Mouse (Mus musculus): ENCODE results near the gene Zfp28.
"Not testable (repeated sequence)": the region's sequence is repeated elsewhere in the genome, so short reads cannot be mapped to it uniquely, and the experiment has no call there.

Zfp28 gene

DNA sequence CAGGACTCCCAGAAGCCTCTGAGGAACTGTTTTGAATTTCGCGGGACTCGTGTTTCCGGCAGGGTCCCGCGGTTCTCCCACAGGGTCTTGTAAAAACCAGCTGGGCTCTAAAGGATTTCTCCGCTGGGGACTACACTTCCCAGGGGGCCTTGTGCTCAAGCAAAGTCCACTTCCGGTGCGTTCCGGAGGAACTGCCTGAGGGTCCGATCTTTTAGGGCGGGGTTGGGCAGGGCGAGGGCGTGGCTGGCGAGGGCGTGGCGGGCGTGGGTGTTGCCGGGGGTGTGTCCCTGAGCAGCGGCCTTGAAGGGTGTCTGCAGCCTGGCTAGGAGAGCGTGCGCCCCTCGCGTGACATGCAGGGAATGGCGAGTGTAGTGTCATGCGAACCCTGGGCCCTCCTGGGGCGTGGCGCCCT lies at the start of gene Zfp28:
Gene Zfp28, plus strand, starts transcription at position 252 of the 412 bp plus-strand sequence.
- DNase-seq (ENCODE audit: low spot score): peak; percentile 96

DNA sequence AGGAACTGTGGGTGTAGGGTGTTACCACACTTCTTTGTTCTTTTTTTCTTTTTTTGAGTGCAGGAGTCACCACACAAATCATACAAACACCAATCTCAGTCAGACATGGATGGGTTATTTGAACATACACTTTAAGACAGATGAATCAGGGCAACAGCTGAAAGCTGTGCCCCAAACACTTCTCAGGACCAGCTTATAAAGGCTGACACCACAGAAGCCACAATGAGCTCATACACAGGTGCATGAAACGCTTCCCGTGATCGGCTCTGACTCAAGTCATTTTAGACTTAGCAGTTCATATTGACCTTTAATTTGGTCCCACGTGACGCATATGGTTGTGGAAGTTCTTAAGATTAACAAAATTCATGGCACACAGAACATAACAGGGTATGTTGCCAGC lies 43.2 kb upstream of the Zfp28 start:
- DNase-seq (ENCODE audit: low spot score): no peak

DNA sequence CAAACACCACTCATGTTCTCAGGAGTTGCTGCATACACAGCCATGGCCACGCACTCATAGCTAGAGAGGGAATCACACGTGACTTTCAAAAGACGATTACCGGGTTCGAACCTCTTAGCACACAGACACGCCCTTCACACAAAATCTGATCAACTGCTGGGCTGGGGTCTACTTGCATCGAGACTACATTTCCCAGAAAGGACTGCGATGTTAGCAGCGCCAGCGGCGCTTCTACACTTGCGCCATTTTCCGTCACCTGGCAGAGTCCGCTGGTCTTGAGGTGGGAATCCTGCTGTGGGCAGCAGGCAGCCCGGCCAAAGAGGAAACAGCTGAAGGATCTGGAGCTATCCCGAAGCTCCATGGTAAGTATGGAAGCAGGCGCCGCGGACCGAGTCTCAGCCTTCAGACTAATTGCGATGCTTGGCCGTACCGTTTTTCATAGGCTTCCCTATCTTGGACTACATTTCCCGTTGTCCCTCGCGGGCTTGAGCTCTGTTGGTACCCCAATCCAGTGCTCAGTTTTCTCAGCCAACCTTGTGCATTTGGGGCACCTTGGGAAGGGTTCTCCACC lies 39.5 kb upstream of the Zfp28 start, which contains the start of gene Gm3854:
Gene Gm3854, plus strand, starts transcription at position 259 of the 571 bp plus-strand sequence.
- DNase-seq (ENCODE audit: low spot score): peak; percentile 59

DNA sequence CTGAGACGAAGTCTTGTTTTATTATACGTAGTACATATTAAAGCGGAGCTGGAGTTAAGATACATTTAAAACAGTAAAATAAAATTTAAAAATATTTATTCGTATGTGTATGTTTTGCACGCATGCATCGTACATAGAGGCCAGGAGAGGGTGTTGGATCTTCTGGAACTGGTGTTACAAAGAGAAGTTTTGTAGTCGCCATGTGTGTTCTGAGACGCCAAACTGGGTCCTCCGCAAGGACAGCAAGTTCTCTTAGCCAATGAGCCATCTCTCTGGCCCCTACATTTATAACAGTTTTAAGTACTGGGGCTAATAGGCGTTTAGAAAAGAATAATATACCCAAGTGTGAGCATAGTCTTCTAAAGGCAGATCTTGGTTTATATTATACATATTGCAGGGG lies 39.0 kb upstream of the Zfp28 start:
- DNase-seq (ENCODE audit: low spot score): no peak

DNA sequence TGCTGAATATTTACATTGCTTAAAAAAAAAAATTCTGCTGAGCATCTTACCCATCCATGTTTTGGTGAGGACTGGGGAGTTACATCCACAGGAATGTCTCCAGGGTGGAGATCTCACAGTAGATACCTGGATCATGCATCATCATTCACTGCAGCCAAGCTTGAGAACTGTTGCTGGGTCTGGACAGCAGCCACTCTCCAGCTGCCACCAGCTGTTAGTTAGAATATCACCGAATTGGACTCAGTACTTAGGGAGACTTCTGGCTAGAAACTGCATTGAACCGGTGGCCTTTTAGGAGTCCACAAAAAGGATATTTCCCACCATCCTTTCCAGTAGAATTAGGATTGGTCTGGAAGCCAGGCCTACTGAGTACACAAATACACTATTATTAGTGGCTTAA lies 25.0 kb upstream of the Zfp28 start:
- DNase-seq (ENCODE audit: low spot score): no peak

DNA sequence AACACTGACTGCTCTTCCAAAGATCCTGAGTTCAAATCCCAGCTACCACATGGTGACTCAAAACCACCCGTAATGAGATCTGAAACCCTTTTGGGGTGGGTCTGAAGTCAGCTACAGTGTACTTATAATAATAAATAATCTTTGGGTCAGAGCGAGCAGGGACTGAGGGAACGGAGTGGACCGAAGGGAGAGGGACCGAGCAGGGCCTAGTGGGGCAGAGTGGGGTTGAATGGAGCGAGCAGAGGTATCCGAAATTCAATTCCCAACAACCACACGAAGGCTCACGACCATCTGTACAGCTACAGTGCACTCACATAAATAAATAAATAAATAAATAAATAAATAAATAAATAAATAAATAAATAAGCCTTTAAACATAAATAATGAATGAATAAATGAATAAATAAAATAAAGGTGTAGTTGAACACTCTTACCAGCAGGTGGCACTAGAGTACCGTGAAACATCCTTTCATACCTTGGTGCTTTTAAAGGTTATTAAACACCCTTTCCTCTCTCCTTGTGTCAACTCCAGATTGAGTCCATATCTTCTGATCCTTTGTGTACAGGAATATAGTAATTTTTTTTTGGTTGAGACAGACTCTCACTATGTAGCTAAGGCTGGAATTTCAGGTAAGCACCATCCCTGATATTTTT lies 24.0 kb upstream of the Zfp28 start:
- no peak for DNase-seq (ENCODE audit: low spot score)

DNA sequence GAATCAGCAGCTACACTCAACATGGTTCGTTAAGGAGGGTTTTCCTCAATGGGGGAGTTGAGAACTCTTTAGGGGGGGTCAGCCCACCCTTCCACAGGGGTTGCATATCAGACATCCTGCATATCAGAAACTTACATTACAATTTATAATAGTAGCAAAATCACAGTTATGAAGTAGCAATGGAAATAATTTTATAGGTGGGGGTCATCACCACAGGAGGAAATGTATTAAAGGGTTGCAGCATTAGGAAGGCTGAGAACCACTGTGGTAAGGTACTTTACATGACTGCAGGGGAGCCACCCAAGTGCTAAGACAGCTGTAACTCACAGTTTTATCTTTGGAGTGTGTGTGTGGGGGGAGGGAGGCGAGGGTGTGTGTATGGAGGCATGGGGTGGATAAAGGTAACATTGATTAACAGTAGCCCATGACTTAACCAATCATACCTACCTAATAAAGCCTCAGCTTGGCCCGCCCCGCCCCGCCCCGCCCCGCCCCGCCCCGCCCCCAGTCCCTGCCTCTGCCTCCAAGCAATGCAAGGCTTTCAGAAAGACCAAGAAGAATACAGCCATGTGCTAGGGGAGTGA lies 22.5 kb upstream of the Zfp28 start:
- no peak for DNase-seq (ENCODE audit: low spot score)

DNA sequence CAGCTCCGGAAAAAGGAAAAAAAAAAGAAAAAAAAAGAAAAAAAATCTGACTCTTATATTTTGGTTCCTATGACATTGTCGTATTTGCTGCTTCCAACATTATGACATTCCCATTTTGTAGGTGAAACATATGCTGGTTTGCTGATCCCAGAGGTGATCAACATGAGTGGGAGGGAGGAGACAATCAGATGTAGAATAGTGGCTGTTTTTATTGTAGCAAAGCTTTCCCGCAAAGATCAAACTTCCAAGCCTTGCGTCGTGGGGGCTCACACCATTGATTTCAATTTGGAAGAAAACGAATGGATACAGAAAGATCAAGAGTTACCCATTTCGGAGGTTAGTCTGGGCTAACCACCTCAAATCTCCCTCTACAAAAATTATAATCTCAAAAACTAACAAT lies 21.3 kb upstream of the Zfp28 start:
- no peak for DNase-seq (ENCODE audit: low spot score)

DNA sequence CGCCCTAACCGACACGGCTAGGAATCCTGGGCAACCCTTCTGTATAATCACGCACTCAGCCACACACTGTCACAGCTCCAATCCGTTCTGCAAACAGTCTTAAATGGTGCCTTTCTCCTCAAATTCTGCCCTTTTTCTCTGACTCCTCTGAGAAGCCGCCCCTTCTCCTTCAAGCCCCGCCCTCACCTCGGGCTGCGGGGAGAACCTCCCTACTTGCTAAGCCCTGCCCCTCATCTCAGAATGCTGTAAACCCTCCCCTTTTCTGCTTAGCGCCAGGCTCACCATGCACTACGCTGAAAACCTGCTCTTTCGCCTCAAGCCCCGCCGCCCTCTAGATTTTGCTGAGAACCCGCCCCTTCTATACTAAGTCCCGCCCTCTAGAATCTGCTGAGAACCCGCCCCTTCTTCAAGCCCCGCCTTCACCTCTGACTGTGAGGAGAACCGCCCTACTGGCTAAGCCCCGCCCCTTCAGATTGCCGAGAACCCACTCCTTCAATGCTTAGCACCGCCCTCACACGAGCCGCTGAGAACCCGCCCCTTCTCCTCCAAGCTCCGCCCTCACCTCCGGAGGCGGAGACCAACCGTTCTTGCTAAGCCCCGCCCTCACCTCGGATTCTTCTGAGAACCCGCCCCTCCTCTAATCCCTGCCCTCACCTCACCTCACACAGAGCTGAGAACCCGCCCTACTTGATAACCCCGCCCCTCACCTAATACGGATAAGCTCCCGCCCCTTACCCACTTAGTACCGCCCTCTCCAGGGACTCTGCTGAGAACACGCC lies 20.6 kb upstream of the Zfp28 start:
- DNase-seq (ENCODE audit: low spot score): peak; percentile 99

DNA sequence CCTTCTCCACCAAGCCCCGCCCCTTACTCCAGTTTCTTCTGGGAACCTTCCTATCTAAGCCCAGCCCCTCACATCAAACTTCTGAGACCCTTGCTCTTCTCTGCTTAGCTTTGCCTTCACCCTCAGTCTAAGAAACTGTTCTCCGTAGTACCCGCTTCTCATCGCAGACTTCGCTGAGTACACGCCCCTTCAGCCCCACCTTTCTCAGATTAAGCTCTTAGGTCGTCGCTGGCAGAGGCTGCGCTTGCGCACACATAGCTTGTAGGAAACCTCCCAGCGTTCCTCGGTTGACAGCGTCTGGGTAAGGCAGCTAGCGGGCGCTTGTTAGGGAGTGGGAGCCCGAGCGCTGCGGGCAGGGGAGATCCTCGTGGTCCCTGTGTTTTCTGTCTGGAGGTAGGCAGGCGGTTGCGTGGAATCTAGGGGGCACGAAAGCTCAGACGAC lies 20.0 kb upstream of the Zfp28 start, which contains the start of gene Zfp78:
Gene Zfp78, plus strand, starts transcription at position 234 of the 442 bp plus-strand sequence.
- no peak for DNase-seq (ENCODE audit: low spot score)

DNA sequence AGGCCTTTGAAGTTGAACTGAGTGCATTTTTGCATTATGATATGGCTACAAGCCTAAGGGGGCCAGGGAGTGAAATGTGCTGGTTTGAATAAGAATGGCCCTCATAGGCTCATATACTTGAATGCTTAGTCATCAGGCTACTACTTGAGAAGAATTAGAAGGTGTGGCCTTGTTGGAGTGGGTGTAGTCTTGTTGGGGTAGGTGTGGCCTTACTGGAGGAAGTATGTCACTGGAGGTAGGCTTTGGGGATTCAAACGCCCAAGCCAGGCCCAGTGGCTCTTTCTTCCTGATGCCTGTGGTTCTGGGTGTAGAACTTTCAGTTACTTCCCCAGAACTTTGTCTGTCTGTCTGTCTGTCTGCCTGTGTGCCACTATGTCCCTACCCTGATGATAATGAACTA lies 18.3 kb upstream of the Zfp28 start:
- DNase-seq (ENCODE audit: low spot score): no peak

DNA sequence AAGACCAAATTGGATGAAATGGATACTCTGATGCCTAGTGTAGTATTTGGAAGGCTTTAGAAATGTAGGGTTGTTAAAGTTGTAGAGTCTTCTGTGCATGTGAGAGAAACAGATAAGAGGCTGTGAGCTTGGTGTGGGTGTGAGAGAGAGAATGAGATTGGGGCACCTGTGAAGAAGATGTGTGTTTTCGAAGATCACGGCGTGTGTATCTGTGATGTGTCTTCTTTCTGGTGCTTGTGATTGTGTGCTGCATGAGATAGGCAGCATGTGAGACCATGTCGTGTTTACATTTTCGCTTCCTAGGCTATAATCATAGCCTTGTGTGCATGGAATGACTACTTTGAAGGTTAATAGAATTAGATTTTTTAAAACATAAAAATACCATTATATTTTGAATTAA lies 15.9 kb upstream of the Zfp28 start:
- DNase-seq (ENCODE audit: low spot score): no peak

DNA sequence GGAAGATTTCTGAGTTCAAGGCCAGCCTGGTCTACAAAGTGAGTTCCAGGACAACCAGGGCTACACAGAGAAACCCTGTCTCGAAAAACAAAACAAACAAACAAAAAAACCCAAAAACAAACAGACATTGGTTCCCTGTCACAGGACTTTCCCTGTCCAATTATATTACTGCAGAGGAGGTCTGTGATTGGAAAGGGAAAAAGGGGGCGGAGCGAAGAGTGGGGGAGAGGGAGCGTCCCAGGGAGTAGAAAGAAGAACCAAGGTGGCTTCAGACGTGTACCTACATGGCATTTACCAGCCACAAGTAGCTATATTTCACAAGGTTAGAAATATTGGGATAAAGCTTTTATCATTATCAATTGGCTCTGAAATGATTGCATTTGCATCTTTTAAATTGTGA lies 14.9 kb upstream of the Zfp28 start:
- DNase-seq (ENCODE audit: low spot score): not testable (repeated sequence)

DNA sequence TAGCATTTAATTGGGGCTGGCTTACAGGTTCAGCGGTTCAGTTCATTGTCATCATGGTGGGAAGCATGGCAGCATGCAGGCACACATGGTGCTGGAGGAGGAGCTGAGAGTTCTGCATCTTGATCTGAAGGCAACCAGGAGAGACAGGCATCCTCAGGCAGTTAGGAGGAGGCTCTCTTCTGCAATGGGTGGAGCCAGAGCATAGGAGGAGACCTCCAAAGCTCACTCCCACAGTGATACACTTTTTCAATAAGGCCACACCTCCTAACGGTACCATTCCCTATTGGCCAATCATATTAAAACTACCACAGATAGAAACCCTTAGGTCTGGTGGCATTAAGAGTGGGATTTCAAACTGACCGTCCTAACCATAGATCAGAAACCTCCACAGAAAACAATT lies 13.6 kb upstream of the Zfp28 start:
- no peak for DNase-seq (ENCODE audit: low spot score)

DNA sequence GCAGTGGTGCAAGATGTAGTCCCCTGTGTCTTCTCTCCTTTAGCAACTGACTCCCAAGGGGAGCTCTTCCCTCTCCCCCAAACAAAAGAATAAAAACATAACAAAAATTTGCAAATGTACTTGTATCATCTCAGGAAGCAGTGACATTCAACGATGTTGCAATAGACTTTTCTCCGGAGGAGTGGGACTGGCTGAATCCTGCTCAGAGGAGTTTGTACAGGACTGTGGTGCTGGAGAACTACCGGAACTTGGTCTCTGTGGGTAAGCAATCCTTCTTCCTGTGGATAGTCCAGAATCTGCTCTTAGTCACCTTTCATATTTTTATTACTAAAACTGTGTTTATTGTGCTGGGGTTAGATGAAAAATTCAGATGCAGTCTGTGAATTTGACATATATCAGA lies 10.1 kb upstream of the Zfp28 start:
- DNase-seq (ENCODE audit: low spot score): no peak

DNA sequence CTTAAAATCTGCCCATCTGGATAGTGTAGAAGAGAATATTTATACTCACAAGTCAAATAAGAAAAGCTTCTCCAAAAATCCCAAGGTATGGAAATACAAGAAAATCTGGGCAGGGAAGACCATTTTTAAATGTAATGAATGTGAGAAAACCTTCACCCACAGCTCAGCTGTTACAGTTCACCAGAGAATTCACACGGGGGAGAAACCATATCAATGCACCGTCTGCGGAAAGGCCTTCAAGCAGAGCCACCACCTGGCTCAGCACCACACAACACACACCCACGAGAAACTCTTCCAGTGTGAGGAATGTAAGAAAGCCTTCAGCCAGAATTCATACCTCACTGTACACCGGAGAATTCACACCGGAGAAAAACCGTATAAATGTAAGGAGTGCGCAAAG lies 4.7 kb upstream of the Zfp28 start:
- DNase-seq (ENCODE audit: low spot score): no peak

DNA sequence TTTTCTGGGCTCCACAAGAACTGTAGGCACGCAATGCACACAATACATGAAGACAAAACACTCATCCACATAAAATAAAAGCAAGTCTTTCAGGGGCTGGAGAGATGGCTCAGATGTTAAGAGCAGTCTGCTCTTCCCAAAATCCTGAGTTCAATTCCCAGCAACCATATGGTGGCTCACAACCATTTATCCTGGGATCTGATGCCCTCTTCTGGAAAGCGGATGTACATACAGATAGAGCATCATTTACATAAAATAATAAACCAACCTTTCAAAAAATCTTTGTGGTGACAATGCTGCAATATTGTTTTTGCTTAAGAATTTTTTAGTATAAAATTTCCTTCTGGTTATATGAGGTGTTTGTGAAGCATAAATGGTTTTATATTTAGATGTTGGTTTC lies 1.7 kb upstream of the Zfp28 start:
- DNase-seq (ENCODE audit: low spot score): no peak

DNA sequence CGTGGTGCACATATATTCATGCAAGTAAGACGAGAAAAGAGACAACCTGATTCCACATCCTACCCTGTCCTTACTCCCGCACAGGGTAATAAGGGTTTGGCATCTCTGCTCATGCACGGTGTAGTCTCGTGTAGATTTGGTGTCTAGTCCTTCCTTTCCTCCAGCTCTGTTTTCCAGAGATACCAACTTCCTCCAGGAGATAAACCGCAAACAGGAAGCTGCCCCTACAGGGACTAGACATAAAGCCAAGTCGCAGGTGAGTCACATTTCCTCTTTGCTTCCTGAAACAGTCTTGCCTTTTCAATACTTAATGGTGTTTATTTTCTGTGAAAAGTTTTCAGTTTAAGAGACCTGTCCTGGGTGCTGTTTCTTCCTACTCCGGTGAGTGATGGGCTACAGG lies 916 bp downstream of the Zfp28 start:
- no peak for DNase-seq (ENCODE audit: low spot score)

DNA sequence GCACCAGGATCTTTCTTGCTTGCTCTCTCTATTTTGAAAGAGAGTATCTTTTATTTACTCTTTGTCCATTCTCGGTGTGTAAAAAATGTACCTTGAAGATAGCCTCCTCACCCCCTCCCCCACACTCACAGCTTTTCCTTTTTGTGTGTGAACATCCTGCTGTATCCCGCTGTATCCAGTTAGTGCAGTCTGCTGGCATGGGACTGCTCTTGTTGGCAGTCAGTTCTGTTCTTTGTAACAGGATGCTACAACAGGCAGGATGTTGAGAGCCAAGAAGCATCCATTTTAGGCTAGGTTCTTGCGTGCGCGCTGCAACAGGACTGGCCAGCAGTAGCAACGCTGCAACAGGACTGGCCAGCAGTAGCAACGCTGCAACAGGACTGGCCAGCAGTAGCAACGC lies 3.9 kb downstream of the Zfp28 start:
- no peak for DNase-seq (ENCODE audit: low spot score)

DNA sequence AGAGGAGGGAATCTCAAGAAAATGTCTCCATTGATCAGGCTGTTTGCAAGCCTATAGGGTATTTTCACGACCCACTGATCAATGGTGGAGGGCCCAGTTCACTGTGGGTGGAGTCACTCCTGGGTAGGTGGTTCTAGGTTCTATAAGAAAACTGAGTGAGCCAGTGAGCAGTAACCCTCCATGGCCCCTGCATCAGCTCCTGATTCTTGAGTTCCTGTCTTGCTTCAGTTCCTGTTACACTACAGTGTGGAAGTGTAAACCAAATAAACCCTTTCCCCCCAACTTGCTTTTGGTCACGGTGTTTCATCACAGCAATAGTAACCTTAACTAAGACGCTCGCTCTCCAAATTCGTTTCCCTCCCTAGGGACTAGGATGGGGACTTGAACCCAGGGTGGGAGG lies 5.9 kb downstream of the Zfp28 start:
- no peak for DNase-seq (ENCODE audit: low spot score)

DNA sequence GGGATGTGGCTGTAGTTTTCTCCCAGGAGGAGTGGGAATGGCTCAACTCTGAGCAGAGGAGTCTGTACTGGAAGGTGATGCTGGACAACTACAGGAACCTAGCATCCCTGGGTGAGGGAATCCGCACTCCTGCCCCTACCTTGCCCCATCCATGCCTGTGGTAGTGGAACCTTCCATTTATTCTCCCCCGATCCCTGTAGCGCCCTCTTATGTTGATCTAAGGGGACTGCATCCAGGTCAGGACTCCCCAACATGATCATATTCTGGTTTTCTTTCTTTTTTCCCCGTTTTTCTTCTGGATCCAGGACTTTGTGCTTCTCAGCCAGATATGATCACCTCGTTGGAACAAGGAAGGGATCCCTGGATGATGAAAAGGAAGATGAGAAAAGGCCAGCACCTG lies 6.4 kb downstream of the Zfp28 start:
- DNase-seq (ENCODE audit: low spot score): no peak

DNA sequence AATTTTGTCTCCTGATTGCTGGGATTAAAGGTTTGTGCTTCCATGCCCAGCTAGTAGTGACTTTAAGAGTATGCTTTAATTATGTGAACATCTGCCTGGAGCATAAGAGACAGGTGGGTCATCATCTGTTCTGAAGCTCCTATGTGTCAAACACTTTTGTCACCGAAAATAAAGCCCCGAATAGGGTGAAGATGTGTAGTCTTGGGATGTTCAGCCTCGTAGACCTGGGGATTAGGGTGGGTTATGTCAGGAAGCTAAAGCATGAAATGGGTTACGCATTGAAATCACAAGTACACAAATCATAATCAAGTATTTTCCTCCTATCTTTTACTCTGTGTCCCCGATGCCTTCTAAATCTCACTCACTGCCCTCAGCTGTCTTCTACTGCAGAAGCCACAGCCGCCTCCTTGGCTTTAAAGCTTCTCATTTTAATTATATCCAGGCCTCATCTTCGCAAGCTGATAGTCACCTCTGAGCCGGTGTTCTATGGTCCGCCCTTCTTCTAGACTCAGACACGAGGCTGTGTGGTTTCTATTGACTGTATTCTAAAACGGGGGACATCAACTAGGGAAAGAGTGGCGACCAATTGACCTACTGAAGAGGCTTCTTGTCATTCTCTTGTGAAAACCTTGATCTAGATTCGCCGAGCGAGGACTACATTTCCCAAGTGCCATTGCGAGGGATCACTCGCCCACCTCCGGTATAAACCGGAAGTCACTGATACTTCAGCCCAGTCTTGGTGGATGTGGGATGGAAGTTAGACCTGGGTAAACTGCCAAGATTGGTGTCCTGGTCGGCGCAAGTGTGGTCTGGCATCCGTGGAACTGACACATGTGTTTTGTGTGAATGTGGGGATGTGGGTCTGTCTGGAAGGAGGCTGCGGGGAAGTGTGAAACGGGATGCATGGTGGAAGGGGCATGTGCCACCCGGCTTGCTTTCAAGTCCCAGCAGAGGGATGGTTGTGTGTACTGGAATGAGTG lies 15.2 kb downstream of the Zfp28 start, which contains the start of gene Smim17:
Gene Smim17, plus strand, starts transcription at position 720 of the 980 bp plus-strand sequence.
- peak; percentile 23 for DNase-seq (ENCODE audit: low spot score)
